Mouse (Mus musculus): Measurements from ENCODE around the gene 2310030G06Rik. TPM values are rescaled to one million over a fixed set of nuclear protein-coding genes. Genes with fewer than 3 reads are reported as not detected.

Gene 2310030G06Rik
- total RNA-seq, 2 experiments from 2014 or later, result 2.0 to 2.7 TPM

DNA sequence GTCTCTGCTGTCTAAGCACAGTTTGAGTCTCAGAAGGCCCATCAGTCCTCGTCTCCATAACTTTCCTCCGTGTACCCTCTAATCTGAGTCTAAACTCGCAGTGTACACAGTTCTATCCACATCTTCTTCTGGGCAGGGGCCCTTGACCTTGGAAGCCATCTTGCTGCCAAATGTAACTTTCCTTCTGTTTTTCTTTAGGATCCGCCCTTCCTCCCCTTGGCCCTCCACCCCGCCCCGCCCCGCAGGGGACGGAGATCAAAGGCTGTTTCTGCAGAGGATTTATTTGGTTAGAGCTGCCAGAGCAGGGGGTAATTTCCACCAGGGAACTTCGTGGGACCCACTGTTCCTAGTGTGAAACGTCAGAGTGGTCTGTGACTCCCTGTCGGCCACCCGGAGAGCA, 25.3 kb downstream of the 2310030G06Rik start:
- intact Hi-C loops (cut with DNase I), result no loop called here

DNA sequence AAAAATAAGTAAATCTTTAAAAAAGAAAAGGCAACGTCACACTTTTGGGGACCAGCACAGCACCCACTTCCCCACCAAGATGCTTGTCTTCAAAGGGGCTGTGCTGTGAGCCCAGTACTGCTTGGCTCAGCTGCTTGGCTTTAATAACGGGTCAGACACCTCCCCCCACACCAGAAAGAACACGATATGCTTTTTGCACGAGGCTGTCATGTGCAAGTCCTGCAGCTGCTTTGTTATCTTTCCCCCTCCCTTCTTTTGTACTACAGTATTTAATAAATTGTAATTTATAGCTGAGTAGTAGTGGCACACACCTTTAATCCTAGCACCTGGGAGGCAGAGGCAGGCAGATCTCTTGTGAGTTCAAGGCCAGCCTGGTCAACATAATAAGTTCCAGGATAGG, 27.5 kb downstream of the 2310030G06Rik start:
- intact Hi-C loops (cut with DNase I), result no loop called here

More for the DNA sequence above, 25.3 kb downstream of the 2310030G06Rik start:
- DNase-seq (ENCODE audit: extremely low spot score in 1 of 2, low spot score in 2 of 2), result peak in 1 of 2 experiments; percentile 83

DNA sequence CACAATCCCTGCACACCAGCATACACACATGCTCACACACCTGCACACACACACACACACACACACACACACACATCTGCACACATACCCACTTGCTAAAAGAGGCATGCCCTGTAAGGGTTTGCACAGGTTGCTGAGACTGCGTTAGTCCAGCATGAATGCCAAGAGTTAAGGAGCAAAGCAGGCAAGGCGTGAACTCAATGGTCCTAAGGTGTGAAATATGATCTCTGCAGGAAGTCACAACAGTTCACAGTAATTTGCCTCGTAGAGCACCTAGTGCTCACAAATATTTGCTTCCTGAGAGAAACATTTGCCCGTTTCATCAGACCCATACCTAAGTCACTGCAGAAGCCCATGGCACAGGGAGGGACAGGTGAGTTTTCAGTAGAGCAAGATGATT, 32.1 kb downstream of the 2310030G06Rik start:
- DNase-seq (ENCODE audit: extremely low spot score in 1 of 2, low spot score in 2 of 2), result no peak
- intact Hi-C loops (cut with DNase I), result no loop called here

More for the DNA sequence above, 27.5 kb downstream of the 2310030G06Rik start:
- DNase-seq (ENCODE audit: extremely low spot score in 1 of 2, low spot score in 2 of 2), result no peak

DNA sequence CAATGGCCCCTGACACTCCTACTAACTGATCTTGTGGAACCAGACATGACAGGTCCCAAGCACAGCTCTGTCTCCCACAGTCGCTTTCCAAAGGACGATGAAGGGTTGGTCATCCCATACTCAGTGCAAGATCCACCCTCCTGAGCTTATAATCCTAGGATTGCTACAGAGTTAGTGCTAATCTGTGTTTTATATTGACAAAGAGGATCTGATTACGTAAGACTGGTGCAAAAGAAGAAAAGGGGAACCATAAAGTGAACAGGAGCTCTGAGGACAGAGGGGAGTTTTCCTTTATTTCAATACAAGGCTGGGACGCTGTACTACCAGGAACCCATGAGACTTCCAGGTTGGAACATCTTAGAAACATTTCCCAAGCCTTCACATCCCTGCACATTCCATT, 35.0 kb downstream of the 2310030G06Rik start:
- no peak for DNase-seq (ENCODE audit: extremely low spot score in 1 of 2, low spot score in 2 of 2)
- intact Hi-C loops (cut with DNase I), result no loop called here

DNA sequence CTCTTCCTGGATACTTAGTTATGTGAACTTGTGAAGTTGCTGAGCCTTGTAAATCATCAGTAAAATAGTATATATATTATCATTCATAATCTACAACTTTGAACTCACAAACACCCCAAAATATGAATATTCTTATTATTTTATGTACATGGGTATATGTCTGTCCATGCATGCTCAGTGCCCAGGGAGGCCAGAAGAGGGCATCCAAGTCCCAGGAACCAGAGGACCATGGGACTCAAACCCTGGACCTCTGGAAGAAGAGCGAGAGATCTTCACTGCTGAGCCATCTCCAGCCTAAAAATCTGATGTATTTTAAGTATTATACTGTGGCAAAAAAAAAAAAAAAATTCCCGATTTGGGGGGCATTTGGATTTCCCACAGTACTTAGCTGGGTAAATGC, 37.2 kb downstream of the 2310030G06Rik start:
- intact Hi-C loops (cut with DNase I), result no loop called here
- no peak for DNase-seq (ENCODE audit: extremely low spot score in 1 of 2, low spot score in 2 of 2)

DNA sequence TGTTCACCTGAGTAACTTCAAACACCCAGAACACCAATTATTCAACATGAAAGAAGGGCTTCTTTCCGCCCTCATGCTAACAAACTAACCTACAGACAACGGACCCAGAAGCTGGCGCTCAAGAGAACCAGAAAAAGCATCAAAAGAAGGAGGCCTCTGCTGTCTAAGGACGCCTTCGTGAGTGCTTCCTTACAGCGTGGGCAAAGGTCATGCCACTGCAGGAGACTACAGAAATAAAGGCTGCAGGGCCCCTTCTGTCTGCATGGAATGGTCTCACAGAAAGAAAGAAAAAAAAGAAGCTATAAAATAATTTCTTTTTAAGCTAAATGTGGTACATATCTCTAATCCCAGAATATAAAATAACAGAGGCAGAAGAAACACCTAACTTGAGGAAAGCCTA, 41.4 kb downstream of the 2310030G06Rik start:
- intact Hi-C loops (cut with DNase I), result no loop called here
- no peak for DNase-seq (ENCODE audit: extremely low spot score in 1 of 2, low spot score in 2 of 2)

DNA sequence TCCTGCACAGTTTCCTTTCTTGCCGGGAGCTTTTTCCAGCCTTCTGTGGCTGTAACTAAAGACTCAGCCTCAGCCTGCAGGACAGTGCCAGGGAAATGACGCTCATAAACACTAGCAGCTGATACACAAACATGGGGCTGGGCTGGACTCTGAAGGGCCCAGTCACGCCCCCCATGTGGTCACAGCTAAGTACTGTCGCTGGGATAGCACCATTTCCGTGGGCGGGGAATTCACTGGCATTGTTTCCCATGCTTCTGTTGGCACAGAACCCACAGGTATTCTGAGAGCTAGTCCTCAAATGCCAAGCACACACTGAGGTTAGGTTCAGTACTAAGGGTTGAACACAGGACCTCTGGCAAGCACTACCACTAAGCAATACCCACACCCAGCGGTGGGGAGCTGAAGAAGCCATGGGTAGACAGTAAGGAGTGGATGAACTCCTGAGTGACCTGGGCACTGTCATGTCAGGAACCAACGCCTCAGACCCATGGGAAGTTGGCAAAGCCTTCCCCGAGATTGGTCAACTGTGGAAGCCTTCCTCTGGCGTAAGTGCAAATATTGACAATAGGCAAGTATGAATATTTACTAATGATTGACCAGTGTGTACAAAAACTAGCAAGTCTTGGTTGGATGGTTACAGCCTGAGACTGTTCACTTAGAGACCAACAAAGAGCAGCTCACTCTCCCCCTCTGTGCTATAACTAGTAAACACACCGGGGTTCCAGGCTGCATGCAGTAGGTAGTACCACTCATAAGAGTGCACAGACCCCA, 45.2 kb downstream of the 2310030G06Rik start:
- DNase-seq (ENCODE audit: extremely low spot score in 1 of 2, low spot score in 2 of 2), result peak in 1 of 2 experiments; percentile 74
- intact Hi-C loops (cut with DNase I), result no loop called here

GRCm38 (mm10) chr9:50698418-50699409, 47.6 kb downstream of the 2310030G06Rik start:
- intact Hi-C loops (cut with DNase I), result loop anchor here (5.0 kb wide), 2 partner anchors 39 to 69 kb away; partner anchors contain the start of genes Dixdc1 and Fdxacb1

DNA sequence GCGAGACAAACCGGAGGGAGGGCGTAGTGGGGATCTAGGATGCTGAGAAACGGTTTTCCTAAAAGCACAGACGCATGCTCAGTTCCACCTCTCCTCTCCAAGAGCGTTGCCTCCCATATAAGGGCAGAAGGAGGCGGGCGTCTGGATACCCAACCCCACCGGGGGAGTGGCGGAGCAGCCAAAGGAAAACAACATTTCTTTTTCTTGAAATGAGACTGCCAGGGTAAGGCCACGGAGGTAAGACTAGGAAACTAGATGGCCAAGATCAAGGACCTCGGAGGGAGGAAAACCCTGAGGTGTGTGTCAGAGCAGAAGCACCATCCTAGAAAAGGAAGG, 48.7 kb downstream of the 2310030G06Rik start:
- intact Hi-C loops (cut with DNase I), result loop anchor here (5.0 kb wide), 2 partner anchors 40 to 70 kb away; partner anchors contain the start of genes Dixdc1 and Fdxacb1

More at GRCm38 (mm10) chr9:50698418-50699409, 47.6 kb downstream of the 2310030G06Rik start:
- peak in 1 of 2 experiments; percentile 76 for DNase-seq (ENCODE audit: extremely low spot score in 1 of 2, low spot score in 2 of 2)

DNA sequence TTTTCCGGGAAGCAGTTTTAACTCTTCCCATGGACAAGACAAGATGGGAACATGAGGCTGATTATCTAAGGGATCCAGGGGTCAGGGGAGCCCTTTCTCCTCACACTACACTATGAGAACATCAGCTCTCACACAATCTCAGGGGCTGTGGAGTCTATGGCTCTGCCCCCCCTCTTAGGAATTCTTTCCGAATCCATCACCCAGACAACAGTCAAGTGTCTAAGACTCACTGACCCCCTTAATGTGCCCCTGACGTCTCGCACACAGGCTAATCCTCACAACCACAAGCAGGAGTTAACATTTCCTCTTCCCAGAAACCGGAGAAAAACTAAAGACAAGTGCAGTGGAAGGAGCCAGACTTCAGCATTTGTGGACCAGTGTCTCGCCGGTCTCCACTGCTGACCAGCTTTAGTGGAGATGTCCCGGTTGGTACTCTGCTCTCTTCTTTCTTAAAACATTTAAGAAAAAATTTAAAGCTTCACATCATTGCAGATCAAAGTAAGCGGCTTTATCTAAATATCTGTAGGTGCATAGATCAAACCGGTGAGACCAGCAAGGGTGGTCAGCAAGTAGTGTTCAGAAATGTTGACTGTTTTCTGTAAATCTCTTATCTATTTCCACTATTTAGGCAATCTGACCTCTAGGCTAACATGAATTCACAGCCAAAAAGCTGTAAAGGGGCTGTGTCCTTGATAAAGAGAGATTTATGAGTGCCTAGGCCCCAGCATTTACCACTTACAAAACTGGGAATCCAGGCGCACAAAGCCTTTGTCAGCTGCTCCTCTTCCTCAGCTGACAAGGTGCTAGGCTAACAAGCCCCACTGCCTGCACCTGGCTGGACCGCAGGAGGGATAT, 49.3 kb downstream of the 2310030G06Rik start:
- intact Hi-C loops (cut with DNase I), result loop anchor here (5.0 kb wide), 2 partner anchors 40 to 70 kb away; partner anchors contain the start of genes Dixdc1 and Fdxacb1
- DNase-seq (ENCODE audit: extremely low spot score in 1 of 2, low spot score in 2 of 2), result no peak

More for the DNA sequence above, 48.7 kb downstream of the 2310030G06Rik start:
- peak; percentile 79 to 87 for DNase-seq (ENCODE audit: extremely low spot score in 1 of 2, low spot score in 2 of 2)

- DNase-seq (ENCODE audit: extremely low spot score in 1 of 2, low spot score in 2 of 2), result no peak
- intact Hi-C loops (cut with DNase I), result loop anchor here (5.0 kb wide), 2 partner anchors 42 to 72 kb away; partner anchors contain the start of genes Dixdc1 and Fdxacb1
These were observed 51.2 kb downstream of the 2310030G06Rik start for GRCm38 (mm10) chr9:50695153-50695552.

GRCm38 (mm10) chr9:50693631-50694030, 52.7 kb downstream of the 2310030G06Rik start:
- intact Hi-C loops (cut with DNase I), result loop anchor here (5.0 kb wide), 1 partner anchor 36 kb away; the partner anchor contains the start of gene Dlat
- peak in 1 of 2 experiments; percentile 57 for DNase-seq (ENCODE audit: extremely low spot score in 1 of 2, low spot score in 2 of 2)

DNA sequence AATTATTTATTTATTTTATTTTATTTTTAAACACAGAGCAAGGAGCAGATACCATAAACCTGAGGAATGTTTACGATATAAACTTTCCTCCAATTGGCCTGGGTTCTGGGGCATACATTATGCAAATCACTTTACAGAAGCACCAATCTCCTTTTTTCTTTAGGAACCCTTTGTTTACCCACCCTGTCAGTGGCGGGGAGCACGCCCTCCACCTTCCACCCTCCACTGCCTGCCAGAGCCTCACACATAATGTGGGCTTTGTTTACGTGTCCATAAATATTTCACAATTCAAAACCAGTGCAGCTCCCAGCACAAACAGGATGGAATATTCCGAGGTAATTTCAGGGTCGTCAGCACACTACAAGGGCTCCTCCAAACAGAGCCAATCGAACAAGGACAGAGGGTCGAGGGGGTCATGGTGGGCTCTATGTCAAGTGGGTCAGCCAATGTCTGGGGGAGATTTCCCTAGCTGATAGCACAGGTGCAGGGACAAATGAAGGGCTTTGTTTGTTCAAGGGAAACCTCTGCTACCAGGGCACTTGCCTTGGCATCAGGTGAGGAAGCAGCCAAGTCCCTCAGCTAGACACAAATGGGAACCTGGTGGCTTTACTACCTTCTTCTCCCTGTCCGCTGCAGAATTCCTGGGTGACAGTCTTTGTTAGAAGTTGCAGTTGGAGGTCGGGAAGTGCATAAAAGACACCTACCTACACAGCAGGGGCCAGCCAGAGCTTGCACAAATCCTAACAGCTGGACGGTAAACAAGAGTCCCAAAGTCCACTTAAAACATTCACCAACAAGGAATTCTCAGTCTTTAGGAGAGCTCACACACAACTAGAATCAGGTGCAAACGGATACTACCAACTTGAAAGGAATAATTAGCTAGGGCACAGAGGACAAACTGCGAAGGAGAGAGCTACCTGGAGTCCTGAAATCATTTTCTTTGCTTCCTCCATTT, 53.4 kb downstream of the 2310030G06Rik start:
- DNase-seq (ENCODE audit: extremely low spot score in 1 of 2, low spot score in 2 of 2), result no peak
- intact Hi-C loops (cut with DNase I), result loop anchor here (5.0 kb wide), 1 partner anchor 36 kb away; the partner anchor contains the start of gene Dlat

All from left cerebral cortex, postnatal 10 days (tissue).